Mouse (Mus musculus): ENCODE results near the gene Txlng. TPM values are rescaled to one million over a fixed set of nuclear protein-coding genes. Genes with fewer than 3 reads are reported as not detected.
A peak's percentile ranks its signal among the peaks of the same experiment; 100 is the strongest.
"Not testable (repeated sequence)": the region's sequence is repeated elsewhere in the genome, so short reads cannot be mapped to it uniquely, and the experiment has no call there.

Gene Txlng
- polyA plus RNA-seq, 1 experiment from 2014 or later = 11.2 TPM

GRCm38 (mm10) chrX:162829741-162830140 is 487 bp upstream of the Txlng start:
- WGBS = 46% methylated on average over 5 of the region's 5 CpGs

GRCm38 (mm10) chrX:162828783-162829182 is 471 bp downstream of the Txlng start:
- Histone ChIP-seq H3K4me3 (peak overlapping the region; percentile 65), H3K9me3 (no peaks in the 10 kb centered on the region), H3K4me1 (replicated peaks) (peaks cover 15% of the 10 kb centered on the region), H3K27me3 (ENCODE audit: insufficient read depth, poor library complexity, severe bottlenecking) (peaks cover 10% of the 10 kb centered on the region), H3K36me3 (no peaks in the 10 kb centered on the region), H3K27ac (peak overlapping the region; percentile 84)
- WGBS = 17% methylated on average over 20 of the region's 20 CpGs
- no peak for DNase-seq (ENCODE audit: low spot score)

More at GRCm38 (mm10) chrX:162829741-162830140, 487 bp upstream of the Txlng start:
- H3K27ac ChIP-seq = peak overlapping the region; percentile 69
- peak overlapping the region; percentile 65 for H3K4me3 ChIP-seq
- no peaks in the 10 kb centered on the region for H3K9me3 ChIP-seq
- no peak for DNase-seq (ENCODE audit: low spot score)
- peaks cover 18% of the 10 kb centered on the region for H3K27me3 ChIP-seq (ENCODE audit: insufficient read depth, poor library complexity, severe bottlenecking)
- H3K4me1 ChIP-seq (replicated peaks) = peaks cover 15% of the 10 kb centered on the region
- no peaks in the 10 kb centered on the region for H3K36me3 ChIP-seq

GRCm38 (mm10) chrX:162828016-162828415 is 1.2 kb downstream of the Txlng start:
- Histone ChIP-seq H3K9me3 (no peaks in the 10 kb centered on the region), H3K27me3 (ENCODE audit: insufficient read depth, poor library complexity, severe bottlenecking) (peaks cover 9% of the 10 kb centered on the region), H3K4me1 (replicated peaks) (peaks cover 15% of the 10 kb centered on the region), H3K27ac (no peak overlapping the region), H3K4me3 (peak overlapping the region; percentile 65), H3K36me3 (no peaks in the 10 kb centered on the region)
- WGBS = 37% methylated on average over 6 of the region's 6 CpGs
- DNase-seq (ENCODE audit: low spot score) = no peak

GRCm38 (mm10) chrX:162800371-162800770 is 28.9 kb downstream of the Txlng start:
- no peak overlapping the region for H3K27ac ChIP-seq
- no peak overlapping the region for H3K4me3 ChIP-seq
- no peaks in the 10 kb centered on the region for H3K27me3 ChIP-seq (ENCODE audit: insufficient read depth, poor library complexity, severe bottlenecking)
- no peaks in the 10 kb centered on the region for H3K4me1 ChIP-seq (replicated peaks)
- peak; percentile 20 for DNase-seq (ENCODE audit: low spot score)
- H3K9me3 ChIP-seq = no peaks in the 10 kb centered on the region
- H3K36me3 ChIP-seq = peaks cover 22% of the 10 kb centered on the region

- H3K36me3 ChIP-seq = peaks cover 45% of the 10 kb centered on the region
- WGBS = 81% methylated on average over 5 of the region's 5 CpGs
Observed at GRCm38 (mm10) chrX:162791392-162791791, 37.9 kb downstream of the Txlng start.

GRCm38 (mm10) chrX:162788372-162788771 is 40.9 kb downstream of the Txlng start:
- Histone ChIP-seq H3K27me3 (ENCODE audit: insufficient read depth, poor library complexity, severe bottlenecking) (peaks cover 14% of the 10 kb centered on the region), H3K27ac (no peak overlapping the region), H3K4me1 (replicated peaks) (no peaks in the 10 kb centered on the region), H3K4me3 (no peak overlapping the region), H3K9me3 (no peaks in the 10 kb centered on the region), H3K36me3 (peaks cover 53% of the 10 kb centered on the region)
- WGBS = 76% methylated on average over 1 of the region's 1 CpGs
- no peak for DNase-seq (ENCODE audit: low spot score)

More at GRCm38 (mm10) chrX:162791392-162791791, 37.9 kb downstream of the Txlng start:
- DNase-seq (ENCODE audit: low spot score); H3K27ac ChIP-seq; H3K9me3 ChIP-seq; H3K27me3 ChIP-seq (ENCODE audit: insufficient read depth, poor library complexity, severe bottlenecking); H3K4me1 ChIP-seq (replicated peaks); H3K4me3 ChIP-seq: not testable (repeated sequence)

- Histone ChIP-seq H3K4me3 (no peak overlapping the region), H3K27me3 (ENCODE audit: insufficient read depth, poor library complexity, severe bottlenecking) (no peaks in the 10 kb centered on the region; the same call in 1 of the 2 replicates), H3K4me1 (replicated peaks) (no peaks in the 10 kb centered on the region), H3K36me3 (peaks cover 88% of the 10 kb centered on the region), H3K27ac (no peak overlapping the region), H3K9me3 (no peaks in the 10 kb centered on the region)
- no peak for DNase-seq (ENCODE audit: low spot score)
- 83% methylated on average over 1 of the region's 1 CpGs for WGBS
Observed at GRCm38 (mm10) chrX:162770726-162771125, 58.5 kb downstream of the Txlng start.

- peaks cover 8% of the 10 kb centered on the region for H3K4me1 ChIP-seq (replicated peaks)
- no peak for DNase-seq (ENCODE audit: low spot score)
- H3K27ac ChIP-seq = no peak overlapping the region
- peaks cover 7% of the 10 kb centered on the region; the same call in 1 of the 2 replicates for H3K9me3 ChIP-seq
- peaks cover 4% of the 10 kb centered on the region; the same call in 1 of the 2 replicates for H3K27me3 ChIP-seq (ENCODE audit: insufficient read depth, poor library complexity, severe bottlenecking)
- H3K36me3 ChIP-seq = peaks cover 34% of the 10 kb centered on the region
- peak overlapping the region; percentile 70 for H3K4me3 ChIP-seq
- WGBS = 60% methylated on average over 9 of the region's 9 CpGs
Observed at GRCm38 (mm10) chrX:162761716-162762395, 67.4 kb downstream of the Txlng start.

GRCm38 (mm10) chrX:162760958-162761515 is 68.2 kb downstream of the Txlng start:
- Histone ChIP-seq H3K27ac (peak overlapping the region; percentile 92), H3K36me3 (peaks cover 26% of the 10 kb centered on the region), H3K27me3 (ENCODE audit: insufficient read depth, poor library complexity, severe bottlenecking) (peaks cover 4% of the 10 kb centered on the region; the same call in 1 of the 2 replicates), H3K4me3 (peak overlapping the region; percentile 70), H3K9me3 (peaks cover 7% of the 10 kb centered on the region; the same call in 1 of the 2 replicates), H3K4me1 (replicated peaks) (peaks cover 8% of the 10 kb centered on the region)
- 15% methylated on average over 47 of the region's 50 CpGs for WGBS
- peak; percentile 28 for DNase-seq (ENCODE audit: low spot score)

GRCm38 (mm10) chrX:162760115-162760942 is 68.9 kb downstream of the Txlng start, which contains the start of gene Rbbp7:
Gene Rbbp7, plus strand, starts transcription at chrX:162760402.
- peaks cover 4% of the 10 kb centered on the region; the same call in 1 of the 2 replicates for H3K27me3 ChIP-seq (ENCODE audit: insufficient read depth, poor library complexity, severe bottlenecking)
- H3K4me3 ChIP-seq = peak within 1 kb of the TSS; percentile 70
- H3K9me3 ChIP-seq = peaks cover 7% of the 10 kb centered on the region; the same call in 1 of the 2 replicates
- peak within 1 kb of the TSS; percentile 92 for H3K27ac ChIP-seq
- WGBS = 19% methylated on average over 97 of the region's 100 CpGs
- DNase-seq (ENCODE audit: low spot score) = peak; percentile 93
- H3K36me3 ChIP-seq = peaks cover 20% of the 10 kb centered on the region
- peaks cover 8% of the 10 kb centered on the region for H3K4me1 ChIP-seq (replicated peaks)

GRCm38 (mm10) chrX:162759251-162760114 is 69.8 kb downstream of the Txlng start:
- Histone ChIP-seq H3K36me3 (peaks cover 14% of the 10 kb centered on the region), H3K9me3 (peaks cover 7% of the 10 kb centered on the region; the same call in 1 of the 2 replicates), H3K27ac (peak overlapping the region; percentile 92), H3K27me3 (ENCODE audit: insufficient read depth, poor library complexity, severe bottlenecking) (peaks cover 4% of the 10 kb centered on the region; the same call in 1 of the 2 replicates), H3K4me1 (replicated peaks) (peaks cover 8% of the 10 kb centered on the region), H3K4me3 (peak overlapping the region; percentile 70)
- peak; percentile 33 for DNase-seq (ENCODE audit: low spot score)
- 25% methylated on average over 32 of the region's 32 CpGs for WGBS

- Histone ChIP-seq H3K4me1 (replicated peaks) (peaks cover 8% of the 10 kb centered on the region), H3K27ac (no peak overlapping the region), H3K27me3 (ENCODE audit: insufficient read depth, poor library complexity, severe bottlenecking) (peaks cover 4% of the 10 kb centered on the region; the same call in 1 of the 2 replicates), H3K4me3 (no peak overlapping the region), H3K9me3 (peaks cover 7% of the 10 kb centered on the region; the same call in 1 of the 2 replicates), H3K36me3 (no peaks in the 10 kb centered on the region)
- 33% methylated on average over 7 of the region's 7 CpGs for WGBS
- no peak for DNase-seq (ENCODE audit: low spot score)
Observed at GRCm38 (mm10) chrX:162756058-162756457, 73.2 kb downstream of the Txlng start.

Data from hindbrain, embryonic 10.5 days (tissue).